Mouse (Mus musculus): ENCODE results near the gene Smagp.
A peak's percentile ranks its signal among the peaks of the same experiment; 100 is the strongest.

Gene Smagp

DNA sequence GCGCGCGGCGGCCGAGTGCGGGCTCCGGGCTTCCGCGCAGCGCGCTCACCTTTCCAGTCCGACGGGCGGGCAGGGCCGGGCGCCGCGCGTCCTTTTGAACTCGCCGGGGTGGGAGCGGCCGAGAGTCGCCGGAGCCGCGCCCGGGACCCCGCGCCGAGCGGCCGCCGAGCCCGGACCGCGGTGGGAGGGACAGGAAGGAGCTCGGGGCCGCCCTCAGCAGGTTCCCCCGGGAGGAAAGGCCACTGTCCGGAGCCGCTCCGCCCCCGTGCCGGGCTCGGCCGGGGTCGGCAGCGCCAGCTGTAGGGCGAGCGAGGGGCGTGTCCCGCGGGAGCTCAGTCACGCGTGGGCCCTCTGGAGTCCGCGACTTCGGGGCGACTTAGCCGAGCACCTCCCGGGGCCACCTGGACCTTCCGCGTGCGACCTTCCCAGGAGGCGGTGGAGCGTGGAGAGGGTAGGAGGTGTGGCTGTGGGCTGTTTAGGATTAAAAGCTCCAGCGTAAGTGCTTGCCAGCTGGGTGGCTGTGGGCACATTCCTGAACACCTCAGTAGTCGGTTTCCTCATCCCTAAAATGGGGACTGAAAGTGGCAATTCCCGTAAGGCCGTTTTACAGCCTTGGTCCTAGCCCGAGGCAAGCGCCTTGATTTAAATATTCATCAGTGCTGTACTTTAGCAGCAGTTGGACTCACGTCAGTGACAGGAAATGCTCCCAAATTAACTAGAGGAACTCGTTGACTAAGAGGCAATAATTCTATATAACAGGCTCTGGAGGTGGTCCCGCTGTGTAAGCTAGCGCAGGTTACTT is at the start of gene Smagp:
TSS of gene Smagp (minus strand) at position 241 of the 802 bp plus-strand sequence.
- DNase-seq, result peak; percentile 83

DNA sequence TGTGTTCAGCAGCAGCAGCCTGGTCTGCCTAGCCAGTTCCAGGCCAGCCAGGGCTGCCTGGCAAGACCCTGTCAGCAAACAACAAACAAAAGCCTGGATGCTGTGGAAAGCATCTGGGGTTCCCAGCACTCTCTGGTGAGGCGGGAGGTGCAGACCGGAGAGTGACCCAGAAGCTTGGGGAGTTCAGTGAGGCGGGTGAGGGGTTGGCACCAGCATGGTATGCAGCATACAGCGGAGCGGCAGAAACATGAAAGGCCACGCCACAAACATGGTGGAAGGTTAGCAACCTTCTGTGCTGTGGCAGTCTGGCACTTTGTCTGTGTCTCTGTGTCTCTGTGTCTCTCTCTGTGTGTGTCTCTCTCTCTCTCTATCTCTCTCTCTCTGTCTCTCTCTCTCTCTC is 49.7 kb upstream of the Smagp start:
- no peak for DNase-seq

GRCm38 (mm10) chr15:100685849-100686248 is 49.1 kb upstream of the Smagp start:
- no peak for DNase-seq

DNA sequence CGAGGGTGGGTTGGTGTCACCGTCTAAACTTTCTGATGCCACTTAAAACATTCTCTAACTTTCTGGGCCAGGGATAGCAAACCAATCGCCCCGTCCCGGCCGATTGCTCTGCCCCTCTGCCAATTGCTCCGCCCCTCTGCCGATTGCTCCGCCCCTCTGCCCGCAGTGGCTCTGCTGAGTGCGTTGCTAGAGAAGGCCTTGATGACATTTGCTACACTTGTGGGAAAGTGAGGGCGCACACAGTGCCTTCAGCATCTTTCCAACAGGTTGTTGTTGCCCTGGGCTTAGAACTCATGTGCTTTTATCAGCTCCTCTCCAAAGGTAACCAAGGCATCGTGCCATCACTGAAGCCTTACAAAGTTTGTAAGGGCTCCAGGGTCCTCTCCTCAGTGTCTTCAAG is 48.5 kb upstream of the Smagp start:
- no peak for DNase-seq

DNA sequence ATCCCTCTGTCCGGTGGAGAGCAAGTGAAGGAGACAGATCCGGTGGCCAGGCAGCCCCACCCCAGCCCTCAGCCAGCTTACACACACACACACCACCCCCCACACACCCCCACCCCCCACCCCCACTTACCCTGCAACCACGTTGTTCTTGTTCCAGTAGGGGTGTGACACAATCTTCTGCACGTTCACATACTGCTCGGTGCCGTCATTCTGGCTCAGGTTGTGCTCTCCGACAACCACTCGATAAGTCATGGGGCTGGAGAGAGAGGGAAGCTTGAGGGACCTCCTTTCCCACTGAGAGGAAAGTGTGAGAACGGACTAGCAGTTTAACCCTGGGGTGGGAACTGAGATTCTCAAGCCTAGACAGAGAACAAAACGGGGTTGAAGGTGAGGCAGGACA is 47.7 kb upstream of the Smagp start:
- DNase-seq, result no peak

DNA sequence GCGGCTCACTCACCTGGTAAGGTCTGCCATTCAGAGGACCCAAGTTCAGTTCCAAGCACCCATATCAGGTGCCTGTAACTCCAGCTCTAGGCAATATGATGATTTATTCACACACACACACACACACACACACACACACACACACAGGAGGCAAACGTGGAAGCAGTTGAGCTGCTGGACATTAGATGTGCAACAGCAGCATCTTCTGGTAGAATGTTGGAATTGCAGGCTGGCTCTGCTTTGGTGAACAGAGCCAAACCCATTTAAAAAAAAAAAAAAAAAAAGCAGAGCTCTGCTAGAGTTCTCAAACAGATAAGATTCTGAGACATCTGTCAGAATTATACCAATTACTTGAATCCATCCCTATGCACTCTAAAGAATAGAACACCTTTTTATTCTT is 46.3 kb upstream of the Smagp start:
- peak; percentile 92 for DNase-seq

DNA sequence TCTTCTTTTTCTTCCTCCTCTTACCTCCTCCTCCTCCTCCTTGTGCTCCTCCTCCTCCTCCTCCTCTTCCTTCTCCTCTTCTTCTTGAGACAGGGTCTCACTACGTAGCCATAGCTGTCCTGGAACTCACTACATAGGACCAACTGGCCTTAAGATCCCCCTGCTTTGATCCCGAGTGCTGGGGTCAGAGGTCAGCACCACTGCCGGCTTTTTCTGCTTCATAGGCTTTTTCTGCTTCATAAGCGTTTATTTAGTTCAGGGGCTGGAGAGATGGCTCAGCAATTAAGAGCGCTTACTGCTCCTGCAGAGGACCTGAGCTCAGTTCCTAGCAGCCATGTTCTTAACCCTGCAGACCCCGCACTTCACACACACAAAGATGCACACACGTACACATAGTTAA is 45.0 kb upstream of the Smagp start:
- DNase-seq, result peak; percentile 69

- DNase-seq, result peak; percentile 34
These were observed 43.6 kb upstream of the Smagp start for GRCm38 (mm10) chr15:100680381-100680780.

- peak; percentile 76 for DNase-seq
These were observed 42.3 kb upstream of the Smagp start for GRCm38 (mm10) chr15:100679005-100679404.

DNA sequence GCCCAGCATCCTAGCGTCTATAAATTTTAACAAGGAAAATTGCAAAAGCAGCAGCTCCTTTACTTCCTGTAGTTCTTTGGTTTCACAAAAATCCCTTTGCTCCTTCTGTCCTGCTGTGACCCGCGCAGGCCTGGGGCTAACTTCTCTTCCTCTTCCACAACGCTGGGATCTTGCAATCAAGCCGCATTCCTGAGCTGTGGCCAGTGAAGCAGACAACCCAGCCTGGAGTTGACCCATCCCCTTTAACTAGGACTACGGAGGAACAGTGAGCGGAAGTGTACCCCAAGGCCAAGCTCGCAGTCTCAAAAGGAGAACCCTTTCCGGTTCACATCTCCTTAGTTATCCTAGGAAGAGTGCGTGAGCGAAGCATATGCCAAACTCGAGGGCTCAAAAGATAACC is 41.8 kb upstream of the Smagp start:
- peak; percentile 72 for DNase-seq

DNA sequence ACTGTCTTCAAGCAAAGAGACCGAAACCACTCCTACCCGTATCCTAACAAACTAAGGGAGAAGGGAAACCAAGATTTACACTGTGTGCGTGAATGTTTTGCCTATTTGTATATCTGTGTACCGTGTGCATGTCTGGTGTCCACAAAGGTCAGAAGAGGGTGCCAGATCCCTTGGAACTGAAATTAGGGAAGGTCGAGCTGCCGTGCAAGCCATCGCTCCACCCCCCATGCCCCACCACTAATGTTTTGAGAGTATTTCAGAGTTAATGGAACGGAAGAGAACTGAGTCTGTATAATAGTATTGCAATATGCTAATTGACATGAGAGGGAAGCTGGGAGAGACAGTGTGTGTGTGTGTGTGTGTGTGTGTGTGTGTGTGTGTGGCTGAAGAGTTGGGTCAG is 40.9 kb upstream of the Smagp start:
- DNase-seq, result no peak

DNA sequence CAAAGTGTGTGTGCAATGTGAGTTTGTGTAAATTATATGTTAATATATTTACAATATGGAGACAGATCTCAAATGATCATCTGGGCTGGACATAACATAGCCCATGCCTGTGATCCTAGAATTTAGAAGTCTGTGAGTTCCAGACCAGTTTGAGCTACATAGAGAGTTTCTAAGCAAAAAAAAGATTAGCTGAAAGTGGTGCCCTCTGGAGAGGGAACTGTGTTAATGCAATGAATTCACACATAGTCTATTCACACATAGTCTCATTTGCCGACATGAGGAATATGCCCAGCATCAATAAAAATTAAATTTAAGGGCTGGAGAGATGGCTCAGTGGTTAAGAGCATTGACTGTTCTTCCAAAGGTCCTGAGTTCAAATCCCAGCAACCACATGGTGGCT is 39.8 kb upstream of the Smagp start:
- DNase-seq, result no peak

DNA sequence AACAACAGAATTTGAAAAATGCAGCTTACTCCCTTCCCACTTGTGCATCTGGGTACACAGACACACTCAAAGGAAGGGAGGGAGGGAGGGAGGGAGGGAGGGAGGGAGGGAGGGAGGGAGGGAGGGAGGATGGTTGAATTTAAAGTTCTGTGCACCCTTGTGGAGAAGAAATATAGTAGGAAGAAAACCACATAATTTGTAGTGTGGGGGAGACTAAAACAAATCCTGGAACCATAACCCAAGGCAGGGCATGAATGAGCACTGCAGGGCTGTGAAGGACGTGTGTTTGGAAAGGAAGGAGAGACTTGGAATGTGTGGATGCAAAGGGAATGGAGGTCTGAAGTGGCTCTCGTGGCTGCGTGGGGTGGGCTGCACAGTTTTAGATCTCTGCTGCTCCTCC is 38.7 kb upstream of the Smagp start:
- DNase-seq, result no peak

DNA sequence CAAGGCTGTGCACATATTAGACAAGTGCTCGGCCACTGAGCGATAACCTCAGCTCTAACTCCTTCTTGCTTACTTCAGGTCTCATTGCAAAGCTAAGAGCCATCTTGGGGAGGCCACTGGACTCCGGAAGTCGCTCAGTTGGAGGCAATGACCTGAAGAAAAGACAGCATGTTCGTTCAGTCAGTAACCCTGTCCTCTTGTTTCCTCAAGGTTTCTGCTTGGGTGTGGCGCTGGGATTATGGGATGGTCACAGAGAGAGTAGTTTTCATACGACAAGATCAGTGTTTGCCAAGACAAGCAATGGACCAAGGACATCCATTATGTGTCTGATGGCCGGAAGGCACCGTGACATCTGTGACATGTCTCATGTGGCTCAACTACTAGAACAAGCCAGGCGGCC is 37.8 kb upstream of the Smagp start:
- no peak for DNase-seq

GRCm38 (mm10) chr15:100673585-100674391 is 37.0 kb upstream of the Smagp start:
- DNase-seq, result no peak

- DNase-seq, result peak; percentile 53
These were observed 34.1 kb upstream of the Smagp start for GRCm38 (mm10) chr15:100670833-100671232.

DNA sequence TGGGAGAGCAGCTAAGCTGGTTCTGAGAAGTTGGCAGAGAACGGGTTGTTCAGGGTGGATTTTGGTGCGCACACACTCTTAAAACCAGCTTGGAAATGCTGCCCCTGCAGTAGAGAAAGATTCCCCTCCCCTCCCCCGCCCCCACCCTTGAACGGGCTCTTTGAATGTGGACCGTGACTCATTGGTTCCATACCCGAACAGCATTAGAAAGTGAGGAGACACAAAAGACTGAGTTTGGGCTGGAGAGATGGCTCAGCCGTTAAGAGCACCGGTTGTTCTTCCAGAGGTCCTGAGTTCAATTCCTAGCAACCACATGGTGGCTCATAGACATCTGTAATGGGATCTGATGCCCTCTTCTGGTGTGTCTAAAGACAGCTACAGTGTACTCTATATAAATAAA is 33.3 kb upstream of the Smagp start:
- no peak for DNase-seq

DNA sequence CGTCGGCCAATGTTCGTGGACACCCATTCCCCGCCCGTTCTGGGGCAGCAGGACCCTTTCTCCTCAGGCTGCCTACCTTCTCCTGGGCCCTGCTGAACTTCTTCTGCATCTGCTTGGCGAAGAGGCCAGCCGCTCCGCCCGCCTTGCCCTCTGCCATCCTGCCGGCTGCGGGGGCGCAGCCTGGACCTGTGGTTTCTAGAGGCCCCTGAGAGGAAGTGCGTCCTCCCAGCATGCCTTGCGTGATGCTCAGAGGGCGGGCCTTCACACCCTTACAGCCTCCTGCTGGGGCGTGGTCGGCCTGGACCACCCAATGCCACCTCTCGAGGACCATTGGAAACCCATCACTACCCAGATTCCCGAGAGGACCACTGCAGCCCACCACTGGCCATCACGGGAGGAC is 32.6 kb upstream of the Smagp start, which contains the start of gene Bin2:
TSS of gene Bin2 (minus strand) at position 217 of the 400 bp plus-strand sequence.
- DNase-seq, result no peak

GRCm38 (mm10) chr15:100667871-100668545 is 31.3 kb upstream of the Smagp start:
- DNase-seq, result no peak

GRCm38 (mm10) chr15:100667420-100667819 is 30.7 kb upstream of the Smagp start:
- no peak for DNase-seq

DNA sequence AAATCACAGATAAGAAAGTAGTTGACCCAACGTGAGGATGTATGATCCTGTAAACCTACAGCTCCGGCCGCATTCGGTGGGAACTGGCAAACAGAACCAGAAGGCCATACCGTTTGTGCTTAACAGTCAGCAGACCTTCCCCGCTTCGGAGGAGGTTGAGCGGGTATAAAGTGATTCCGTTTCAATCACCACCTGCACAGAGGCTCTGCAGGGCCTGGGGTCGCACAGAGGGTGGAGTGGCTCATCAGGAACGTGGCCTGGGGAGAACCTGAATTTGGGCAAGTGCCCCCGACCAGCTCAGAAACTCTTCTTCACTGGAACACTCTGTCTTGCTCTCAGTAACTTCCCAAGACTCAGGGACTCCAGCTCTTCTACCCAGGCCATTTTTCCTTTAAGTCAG is 30.1 kb upstream of the Smagp start:
- no peak for DNase-seq

- peak; percentile 47 for DNase-seq
These were observed 29.5 kb upstream of the Smagp start for GRCm38 (mm10) chr15:100666219-100666696.
